ENCODE assay signal across 10 mouse cellular contexts in genomic region chr4:129227985-129228381, GRCm38 (mm10). TPM values are rescaled to one million over a fixed set of nuclear protein-coding genes. Genes with fewer than 3 reads are reported as not detected.
DNase-seq lines count a peak whose midpoint lies in the region; ATAC-seq lines count a peak whose summit lies in the region.
"Had no signal": no experiment of that assay in that cellular context is flagged by ENCODE, and none has a peak within 500 bp of the region (broad histone marks: within the 10 kb centered on the region; RNA-seq: fewer than 3 reads in every experiment).

No protein-coding gene starts in this region.

- WGBS in heart, embryonic 14.5 days: 33% methylated on average over 8 of the region's 8 CpGs
- 14% methylated on average over 8 of the region's 8 CpGs for WGBS in hindbrain, embryonic 14.5 days
- WGBS in midbrain, embryonic 15.5 days: 19% methylated on average over 8 of the region's 8 CpGs

- no peak overlapping the region for H3K9ac ChIP-seq in heart, embryonic 14.5 days (ENCODE audit: low read length)
- peak overlapping the region; percentile 70; the same call in 1 of the 2 replicates for H3K9ac ChIP-seq in hindbrain, embryonic 14.5 days
- peak overlapping the region; percentile 61 for H3K9ac ChIP-seq in midbrain, embryonic 15.5 days

- peak overlapping the region; percentile 52; the same call in 1 of the 2 replicates for H3K4me2 ChIP-seq in heart, embryonic 14.5 days (ENCODE audit: low read length)
- peak overlapping the region; percentile 61 for H3K4me2 ChIP-seq in hindbrain, embryonic 14.5 days (replicated peaks)
- peak overlapping the region; percentile 66 for H3K4me2 ChIP-seq in midbrain, embryonic 15.5 days

- peaks cover 20 to 28% of the 10 kb centered on the region in 2 experiments for H3K4me1 ChIP-seq in heart, embryonic 14.5 days (ENCODE audit: control insufficient read depth in 2 of 2, insufficient read depth in 2 of 2, low read length in 2 of 2)
- H3K4me1 ChIP-seq in hindbrain, embryonic 14.5 days (replicated peaks; ENCODE audit: control insufficient read depth, insufficient read depth, low read length): peaks cover 39% of the 10 kb centered on the region
- peaks cover 44% of the 10 kb centered on the region for H3K4me1 ChIP-seq in midbrain, embryonic 15.5 days

- no peak for ATAC-seq in heart, embryonic 14.5 days (ENCODE audit: insufficient number of reproducible peaks, insufficient read depth, low FRiP score, low read depth)
- peak; percentile 11; the same call in 1 of the 2 replicates for ATAC-seq in hindbrain, embryonic 14.5 days (ENCODE audit: low FRiP score)
- ATAC-seq in midbrain, embryonic 15.5 days (replicated peaks): 0 out of 2 replicates have a peak, but pooled peaks have one; percentile 18
- no peak for ATAC-seq in granulocyte monocyte progenitor cell, adult 5-6 weeks (replicated peaks; ENCODE audit: poor library complexity, severe bottlenecking)

- H3K27ac ChIP-seq in heart, embryonic 14.5 days (replicated peaks in 1 of 2; ENCODE audit: control insufficient read depth in 1 of 2, insufficient read depth in 1 of 2, low read depth in 2 of 2, low read length in 2 of 2): no peak overlapping the region
- H3K27ac ChIP-seq in hindbrain, embryonic 14.5 days: peak overlapping the region; percentile 81
- peak overlapping the region; percentile 70; the same call in 1 of the 2 replicates for H3K27ac ChIP-seq in midbrain, embryonic 15.5 days

- no peaks in the 10 kb centered on the region for H3K36me3 ChIP-seq in heart, embryonic 14.5 days (ENCODE audit: control insufficient read depth, insufficient read depth, low read length)
- peaks cover 18% of the 10 kb centered on the region for H3K36me3 ChIP-seq in hindbrain, embryonic 14.5 days (replicated peaks; ENCODE audit: control insufficient read depth, insufficient read depth)
- no peaks in the 10 kb centered on the region for H3K36me3 ChIP-seq in midbrain, embryonic 15.5 days (replicated peaks)

- DNase-seq in heart, adult 18-20 months: no peak
- DNase-seq in cerebellum, adult 8-10 months: peak; percentile 36
- DNase-seq in hindbrain, embryonic 14.5 days (ENCODE audit: low spot score): peak; percentile 60
- no peak for DNase-seq in thymus, postnatal 4 days
- no peak for DNase-seq in thymus, adult 18-20 months

- H3K27me3 ChIP-seq in heart, embryonic 14.5 days (ENCODE audit: control insufficient read depth, insufficient read depth, low read length): peaks cover 92% of the 10 kb centered on the region
- no peaks in the 10 kb centered on the region for H3K27me3 ChIP-seq in hindbrain, embryonic 14.5 days (ENCODE audit: control insufficient read depth, insufficient read depth, low read length)
- H3K27me3 ChIP-seq in midbrain, embryonic 15.5 days (replicated peaks): no peaks in the 10 kb centered on the region

- H3K9me3 ChIP-seq in heart, embryonic 14.5 days (ENCODE audit: control insufficient read depth, low read length): no peaks in the 10 kb centered on the region
- H3K9me3 ChIP-seq in hindbrain, embryonic 14.5 days (ENCODE audit: control insufficient read depth, low read length): no peaks in the 10 kb centered on the region
- H3K9me3 ChIP-seq in midbrain, embryonic 15.5 days: no peaks in the 10 kb centered on the region

- peak overlapping the region in 1 of 2 experiments; percentile 23; a peak in 1 of 4 replicates for H3K4me3 ChIP-seq in heart, embryonic 14.5 days (ENCODE audit: control insufficient read depth in 1 of 2, insufficient read depth in 1 of 2, low read depth in 1 of 2, low read length in 2 of 2)
- H3K4me3 ChIP-seq in hindbrain, embryonic 14.5 days (replicated peaks; ENCODE audit: low read length): peak overlapping the region; percentile 58
- peak overlapping the region; percentile 56 for H3K4me3 ChIP-seq in midbrain, embryonic 15.5 days

RNA-seq across cellular contexts. Expression of gene C77080, which starts 33.2 kb away (rescaled TPM):
- 1.3 and 1.4 TPM in 2 replicates for polyA plus RNA-seq in heart, embryonic 14.5 days (2014; fragmentation: Nextera tagmentation; extraction: Ambion mirVana)
- 1 to 10 TPM; 2.6 to 3.0 TPM for total RNA-seq in heart, adult 18-20 months (2021)
- 5.8 and 7.0 TPM in 2 replicates for polyA plus RNA-seq in hindbrain, embryonic 14.5 days (2014; fragmentation: Nextera tagmentation; extraction: Ambion mirVana)
- 9.4 and 9.7 TPM in 2 replicates for polyA plus RNA-seq in midbrain, embryonic 15.5 days (2015; fragmentation: Nextera tagmentation; extraction: Ambion mirVana)
- 0.32 and 0.88 TPM in 2 replicates for total RNA-seq in granulocyte monocyte progenitor cell, adult 5-6 weeks (2014; fragmentation: Nextera tagmentation)
- total RNA-seq in granulocyte monocyte progenitor cell, adult 5-6 weeks (2017): 0.05 TPM in 1 of 2 replicates, not detected in the other
- total RNA-seq: neutrophil, adult 5-6 weeks had no signal

RNA-seq across cellular contexts. Expression of gene Yars, which starts 38.4 kb away (rescaled TPM):
- polyA plus RNA-seq in heart, embryonic 14.5 days (2014; fragmentation: Nextera tagmentation; extraction: Ambion mirVana): 46.3 and 51.2 TPM in 2 replicates
- total RNA-seq in heart, adult 18-20 months (2021): 10 to 100 TPM; 25.6 to 33.4 TPM
- 111 and 118 TPM in 2 replicates for polyA plus RNA-seq in hindbrain, embryonic 14.5 days (2014; fragmentation: Nextera tagmentation; extraction: Ambion mirVana)
- 114 and 116 TPM in 2 replicates for polyA plus RNA-seq in midbrain, embryonic 15.5 days (2015; fragmentation: Nextera tagmentation; extraction: Ambion mirVana)
- total RNA-seq in granulocyte monocyte progenitor cell, adult 5-6 weeks (2014; fragmentation: Nextera tagmentation): 42.7 and 44.3 TPM in 2 replicates
- 56.7 and 64.5 TPM in 2 replicates for total RNA-seq in granulocyte monocyte progenitor cell, adult 5-6 weeks (2017)

RNA-seq across cellular contexts. Expression of gene S100pbp, which starts 38.5 kb away (rescaled TPM):
- 13.7 and 15.7 TPM in 2 replicates for polyA plus RNA-seq in heart, embryonic 14.5 days (2014; fragmentation: Nextera tagmentation; extraction: Ambion mirVana)
- total RNA-seq in heart, adult 18-20 months (2021): 1 to 10 TPM; 8.4 to 9.2 TPM
- 17.3 and 19.3 TPM in 2 replicates for polyA plus RNA-seq in hindbrain, embryonic 14.5 days (2014; fragmentation: Nextera tagmentation; extraction: Ambion mirVana)
- 21.8 and 24.4 TPM in 2 replicates for polyA plus RNA-seq in midbrain, embryonic 15.5 days (2015; fragmentation: Nextera tagmentation; extraction: Ambion mirVana)
- total RNA-seq in granulocyte monocyte progenitor cell, adult 5-6 weeks (2014; fragmentation: Nextera tagmentation): 20.8 and 30.0 TPM in 2 replicates
- total RNA-seq in granulocyte monocyte progenitor cell, adult 5-6 weeks (2017): 14.8 and 18.3 TPM in 2 replicates

RNA-seq across cellular contexts. Expression of gene Sync, which starts 59.4 kb away (rescaled TPM):
- 1.6 and 1.8 TPM in 2 replicates for polyA plus RNA-seq in heart, embryonic 14.5 days (2014; fragmentation: Nextera tagmentation; extraction: Ambion mirVana)
- total RNA-seq in heart, adult 18-20 months (2021): 10 to 100 TPM; 18.9 to 24.9 TPM
- polyA plus RNA-seq in hindbrain, embryonic 14.5 days (2014; fragmentation: Nextera tagmentation; extraction: Ambion mirVana): 1.2 and 2.2 TPM in 2 replicates
- polyA plus RNA-seq in midbrain, embryonic 15.5 days (2015; fragmentation: Nextera tagmentation; extraction: Ambion mirVana): 0.50 and 0.86 TPM in 2 replicates
- total RNA-seq in granulocyte monocyte progenitor cell, adult 5-6 weeks (2014; fragmentation: Nextera tagmentation): not detected in 2 replicates
- not detected in 2 replicates for total RNA-seq in granulocyte monocyte progenitor cell, adult 5-6 weeks (2017)
- total RNA-seq: CH12.LX had no signal

Comparison
In these comparisons a context has a peak if more than half of its experiments do, and no peak if none do; other contexts are left out.
1. ATAC-seq: peak in hindbrain, embryonic 14.5 days (single experiment) and midbrain, embryonic 15.5 days (single experiment); none in heart, embryonic 14.5 days (single experiment) and granulocyte monocyte progenitor cell, adult 5-6 weeks (single experiment).
2. H3K27ac ChIP-seq: peak in hindbrain, embryonic 14.5 days (single experiment) and midbrain, embryonic 15.5 days (single experiment); none in heart, embryonic 14.5 days (0 of 2).
3. DNase-seq: peak in cerebellum, adult 8-10 months (single experiment) and hindbrain, embryonic 14.5 days (single experiment); none in heart, adult 18-20 months (0 of 2), thymus, postnatal 4 days (single experiment) and thymus, adult 18-20 months (0 of 2).
4. Peak in every context shown above with its lines, with median percentiles within 50 percentile points of each other: H3K4me2 ChIP-seq.